Mouse (Mus musculus) hindbrain, postnatal 0 days (tissue): ENCODE results near the gene Amdhd1. TPM values are rescaled to one million over a fixed set of nuclear protein-coding genes. Genes with fewer than 3 reads are reported as not detected.

Experiments used
- ATAC-seq: fragments of 200-750 bp; cut with Nextera tagmentation; 2 replicates; pipeline ENCODE4 v1.8.0; 2017; ENCODE audit warnings: mild to moderate bottlenecking, moderate TSS enrichment, moderate library complexity
- DNase-seq: peaks from one replicate; pipeline ENCODE4 v3.0.0-alpha.2; 2015; ENCODE audit warnings: low spot score
- H3K27ac ChIP-seq: fragments of 300-500 bp; sonication (generic); 2 replicates; pipeline ENCODE4 v1.5.1; 2014; ENCODE audit warnings: mild to moderate bottlenecking
- H3K27me3 ChIP-seq: fragments of 300-500 bp; sonication (generic); 2 replicates; pipeline ENCODE4 v1.6.1; 2014; ENCODE audit warnings: low read length, mixed read lengths; ENCODE audit not compliant: insufficient read depth
- H3K36me3 ChIP-seq: fragments of 300-500 bp; sonication (generic); 2 replicates; pipeline ENCODE4 v1.6.1; 2014; ENCODE audit warnings: low read length, mixed read lengths; ENCODE audit not compliant: insufficient read depth
- H3K4me1 ChIP-seq: fragments of 300-500 bp; sonication (generic); 2 replicates; pipeline ENCODE4 v1.6.1; 2014; ENCODE audit warnings: antibody characterized with exemption, low read length, mixed read lengths; ENCODE audit not compliant: insufficient read depth
- H3K4me2 ChIP-seq: fragments of 300-500 bp; sonication (generic); 2 replicates; pipeline ENCODE4 v1.6.1; 2014; ENCODE audit warnings: low read depth, mild to moderate bottlenecking, low read length, moderate library complexity, mixed read lengths
- H3K4me3 ChIP-seq: fragments of 300-500 bp; sonication (generic); 2 replicates; pipeline ENCODE4 v1.5.1; 2014; ENCODE audit warnings: low read length
- H3K9ac ChIP-seq: fragments of 300-500 bp; sonication (generic); replicated peaks from 2 replicates; pipeline ENCODE4 v1.6.1; 2014; ENCODE audit warnings: mild to moderate bottlenecking, low read length, moderate library complexity, mixed read lengths
- H3K9me3 ChIP-seq: fragments of 300-500 bp; sonication (generic); 2 replicates; pipeline ENCODE4 v1.6.1; 2016; ENCODE audit warnings: low read length, mixed read lengths
- CTCF ChIP-seq: IDR thresholded peaks from 2 replicates; pipeline ENCODE4 v1.5.1; 2016; ENCODE audit warnings: antibody characterized with exemption, control low read depth, low read depth
- WGBS: fragments of 180-500 bp; shearing (Covaris S2); extraction: QIAGEN DNeasy Blood & Tissue Kit; methylation state at CpG from one replicate; pipeline ENCODE4 v1.1.7; 2014; 5-methylcytosine and 5-hydroxymethylcytosine counted together
- polyA plus RNA-seq: library from polyadenylated mRNA; unstranded; fragments of >200 nt; fragmentation: Nextera tagmentation; extraction: Ambion mirVana; gene quantifications from 2 replicates; pipeline ENCODE4 v1.2.1, GENCODE M21; 2015
- total RNA-seq: library from RNA; depleted of rRNA; stranded (reverse); fragments of >200 nt; gene quantifications from 2 replicates; pipeline ENCODE4 v1.2.3, GENCODE M21; 2014

The Amdhd1 gene
- total and polyA plus RNA-seq, 2 experiments from 2014 or later: 0.15 to 0.16 TPM

- H3K27ac ChIP-seq: no peak overlapping the region
- no peak overlapping the region for H3K4me2 ChIP-seq
- no peak for ATAC-seq
- no peak overlapping the region for H3K4me3 ChIP-seq
- no peaks in the 10 kb centered on the region for H3K36me3 ChIP-seq
- H3K27me3 ChIP-seq: no peaks in the 10 kb centered on the region
- H3K9me3 ChIP-seq: no peaks in the 10 kb centered on the region
- H3K9ac ChIP-seq: no peak overlapping the region
- no peak for TF ChIP-seq CTCF
- 78% methylated on average over 1 of the region's 1 CpGs for WGBS
- no peak for DNase-seq
- H3K4me1 ChIP-seq: 0 out of 2 replicates have a peak, but pooled peaks cover 4% of the 10 kb centered on the region
These were observed 1.8 kb upstream of the Amdhd1 start for GRCm38 (mm10) chr10:93541585-93541984.

- peak within 1 kb of the TSS; percentile 73 for H3K4me2 ChIP-seq
- TF ChIP-seq CTCF: no peak
- no peaks in the 10 kb centered on the region for H3K36me3 ChIP-seq
- H3K4me1 ChIP-seq: 0 out of 2 replicates have a peak, but pooled peaks cover 4% of the 10 kb centered on the region
- ATAC-seq (no peak), DNase-seq (no peak)
- H3K9me3 ChIP-seq: no peaks in the 10 kb centered on the region
- H3K4me3 ChIP-seq: peak within 1 kb of the TSS; percentile 43
- WGBS: 61% methylated on average over 17 of the region's 17 CpGs
- H3K27me3 ChIP-seq: no peaks in the 10 kb centered on the region
- no peak within 1 kb of the TSS for H3K9ac ChIP-seq
- no peak within 1 kb of the TSS for H3K27ac ChIP-seq
These were observed 788 bp upstream of the Amdhd1 start, which contains the start of gene Ccdc38 for GRCm38 (mm10) chr10:93540431-93541210. Gene Ccdc38, plus strand, starts transcription at chr10:93540632.

- WGBS: 66% methylated on average over 6 of the region's 6 CpGs
- Histone ChIP-seq H3K27me3 (no peaks in the 10 kb centered on the region), H3K9me3 (no peaks in the 10 kb centered on the region), H3K9ac (no peak overlapping the region), H3K4me2 (no peak overlapping the region), H3K27ac (no peak overlapping the region), H3K4me3 (no peak overlapping the region), H3K36me3 (no peaks in the 10 kb centered on the region), H3K4me1 (0 out of 2 replicates have a peak, but pooled peaks cover 8% of the 10 kb centered on the region)
- DNase-seq: no peak
- no peak for ATAC-seq
- no peak for TF ChIP-seq CTCF
These were observed 1.0 kb downstream of the Amdhd1 start for GRCm38 (mm10) chr10:93538818-93539217.

DNA sequence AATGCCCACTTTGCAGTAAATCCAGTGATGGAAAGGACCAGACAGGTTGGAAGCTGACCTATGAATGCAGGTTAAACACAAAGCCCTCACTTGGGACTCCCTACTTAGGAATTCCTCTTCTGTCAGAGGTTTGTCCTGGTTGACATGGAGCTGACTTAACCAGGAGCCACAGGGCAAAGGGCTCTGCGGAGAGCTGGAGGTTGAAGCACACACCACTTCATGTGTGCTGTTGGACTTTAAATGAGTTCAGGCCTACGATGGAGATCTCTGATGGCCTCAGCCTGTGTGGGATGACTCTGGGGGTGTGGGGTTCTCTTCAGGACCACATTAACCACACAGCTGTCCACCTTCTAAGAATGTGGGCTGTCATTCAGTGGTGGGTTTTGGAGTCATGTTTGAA lies 1.5 kb downstream of the Amdhd1 start:
- Histone ChIP-seq H3K27ac (no peak overlapping the region), H3K9ac (no peak overlapping the region), H3K4me3 (no peak overlapping the region), H3K4me2 (no peak overlapping the region), H3K4me1 (0 out of 2 replicates have a peak, but pooled peaks cover 8% of the 10 kb centered on the region), H3K9me3 (no peaks in the 10 kb centered on the region), H3K27me3 (no peaks in the 10 kb centered on the region), H3K36me3 (no peaks in the 10 kb centered on the region)
- WGBS: 91% methylated on average over 2 of the region's 2 CpGs
- ATAC-seq: no peak
- no peak for TF ChIP-seq CTCF
- no peak for DNase-seq

DNA sequence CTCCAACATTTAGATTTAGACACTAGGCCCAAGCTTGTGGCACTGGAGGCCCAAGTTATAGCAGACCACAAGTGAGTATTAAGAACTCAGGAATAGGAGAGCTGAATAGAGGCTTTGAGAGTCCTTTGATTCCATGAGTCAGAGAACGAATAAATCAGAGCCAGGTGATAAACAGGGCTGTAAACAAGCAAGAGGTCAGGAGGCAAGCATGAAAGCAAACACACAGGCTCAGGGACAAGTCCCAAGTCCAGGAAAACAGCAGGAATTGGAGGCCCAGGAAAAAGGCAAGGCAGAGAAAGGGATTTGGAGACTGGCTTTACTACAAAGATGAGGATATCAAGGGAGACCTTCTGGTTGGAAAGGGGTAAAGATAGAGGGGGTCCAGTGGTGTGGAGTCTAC lies 14.5 kb downstream of the Amdhd1 start:
- TF ChIP-seq CTCF: no peak
- no peaks in the 10 kb centered on the region for H3K9me3 ChIP-seq
- no peak overlapping the region for H3K27ac ChIP-seq
- H3K27me3 ChIP-seq: no peaks in the 10 kb centered on the region
- 89% methylated on average over 1 of the region's 1 CpGs for WGBS
- no peak overlapping the region for H3K4me3 ChIP-seq
- ATAC-seq (no peak), DNase-seq (no peak)
- H3K36me3 ChIP-seq: no peaks in the 10 kb centered on the region
- no peak overlapping the region for H3K4me2 ChIP-seq
- H3K4me1 ChIP-seq: no peaks in the 10 kb centered on the region
- H3K9ac ChIP-seq: no peak overlapping the region

DNA sequence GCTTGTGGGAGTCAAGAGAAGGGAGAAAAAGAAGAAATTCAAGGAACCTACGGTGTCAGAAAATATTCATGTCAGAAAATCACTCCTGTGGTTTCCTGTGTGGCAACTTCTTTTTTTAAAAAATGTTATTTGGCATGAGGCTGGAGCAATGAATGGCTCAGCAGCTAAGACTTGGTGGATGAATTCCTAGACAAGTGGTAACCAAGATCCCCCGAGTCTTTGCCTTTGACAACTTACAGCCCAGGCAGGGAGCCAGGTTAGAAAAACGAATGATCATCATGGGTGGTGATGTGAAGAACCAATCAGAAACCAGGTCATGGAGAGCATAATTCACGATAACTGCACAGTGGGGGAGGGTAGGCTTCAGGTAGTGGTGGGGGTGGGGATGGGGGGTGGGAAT lies 18.8 kb downstream of the Amdhd1 start:
- Histone ChIP-seq H3K27me3 (no peaks in the 10 kb centered on the region), H3K36me3 (no peaks in the 10 kb centered on the region), H3K4me1 (no peaks in the 10 kb centered on the region), H3K4me2 (no peak overlapping the region), H3K9me3 (no peaks in the 10 kb centered on the region), H3K4me3 (no peak overlapping the region), H3K27ac (no peak overlapping the region), H3K9ac (no peak overlapping the region)
- TF ChIP-seq CTCF: no peak
- ATAC-seq (no peak), DNase-seq (no peak)
- 42% methylated on average over 4 of the region's 4 CpGs for WGBS

DNA sequence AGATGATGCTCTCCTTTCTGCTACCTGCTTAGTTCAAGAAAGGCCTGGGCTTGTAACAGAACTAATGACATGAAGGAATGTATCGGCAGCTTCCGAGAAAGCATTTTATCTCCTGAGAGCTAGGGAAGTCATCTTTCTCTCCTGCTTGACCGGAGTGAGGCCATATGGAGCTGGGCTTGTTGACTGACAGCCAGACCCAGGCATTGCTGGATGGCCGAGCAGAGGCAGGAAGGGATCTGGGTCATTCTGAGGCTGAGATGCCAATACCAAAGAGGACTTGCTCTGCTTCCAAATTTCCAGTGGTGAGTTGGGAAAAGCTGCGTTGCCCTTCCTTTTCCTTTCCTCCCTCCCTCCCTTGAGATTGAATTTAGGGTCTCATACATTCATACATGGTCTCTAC lies 20.1 kb downstream of the Amdhd1 start:
- no peaks in the 10 kb centered on the region for H3K4me1 ChIP-seq
- DNase-seq: no peak
- no peaks in the 10 kb centered on the region for H3K9me3 ChIP-seq
- H3K36me3 ChIP-seq: no peaks in the 10 kb centered on the region
- no peak overlapping the region for H3K9ac ChIP-seq
- 78% methylated on average over 5 of the region's 5 CpGs for WGBS
- no peak for ATAC-seq
- H3K4me3 ChIP-seq: no peak overlapping the region
- no peak overlapping the region for H3K4me2 ChIP-seq
- H3K27ac ChIP-seq: no peak overlapping the region
- TF ChIP-seq CTCF: no peak
- no peaks in the 10 kb centered on the region for H3K27me3 ChIP-seq
